Mouse (Mus musculus) lung, embryonic 16.5 days (tissue): ENCODE data around the gene Usp7. TPM values are rescaled to one million over a fixed set of nuclear protein-coding genes. Genes with fewer than 3 reads are reported as not detected.

Experiments used
- ATAC-seq: fragments of 200-750 bp; cut with Nextera tagmentation; 2 replicates; pipeline ENCODE4 v1.8.0; 2017; ENCODE audit warnings: low read depth, mild to moderate bottlenecking, moderate library complexity
- H3K27ac ChIP-seq: fragments of 300-500 bp; sonication (generic); 2 replicates; pipeline ENCODE4 v1.5.1; 2014; ENCODE audit warnings: mild to moderate bottlenecking, control low read depth, low read length
- H3K27me3 ChIP-seq: fragments of 300-500 bp; sonication (generic); 2 replicates; pipeline ENCODE4 v1.6.1; 2014; ENCODE audit warnings: low read depth, low read length, mixed read lengths; ENCODE audit not compliant: control insufficient read depth, insufficient read depth
- H3K36me3 ChIP-seq: fragments of 300-500 bp; sonication (generic); 2 replicates; pipeline ENCODE4 v1.6.1; 2014; ENCODE audit warnings: low read length; ENCODE audit not compliant: control insufficient read depth, insufficient read depth
- H3K4me1 ChIP-seq: fragments of 300-500 bp; sonication (generic); replicated peaks from 2 replicates; pipeline ENCODE4 v1.6.1; 2014; ENCODE audit warnings: low read length, mixed read lengths; ENCODE audit not compliant: control insufficient read depth, insufficient read depth
- H3K4me2 ChIP-seq: fragments of 300-500 bp; sonication (generic); 2 replicates; pipeline ENCODE4 v1.6.1; 2014; ENCODE audit warnings: low read depth, low read length, control low read depth
- H3K4me3 ChIP-seq: fragments of 300-500 bp; sonication (generic); 2 replicates; pipeline ENCODE4 v1.5.1; 2014; ENCODE audit warnings: mild to moderate bottlenecking, low read length, control low read depth
- H3K9ac ChIP-seq: fragments of 300-500 bp; sonication (generic); 2 replicates; pipeline ENCODE4 v1.6.1; 2014; ENCODE audit warnings: low read length, control low read depth
- H3K9me3 ChIP-seq: fragments of 300-500 bp; sonication (generic); 2 replicates; pipeline ENCODE4 v1.6.1; 2016; ENCODE audit warnings: low read length; ENCODE audit not compliant: control insufficient read depth
- WGBS: fragments of 180-500 bp; shearing (Covaris S2); extraction: QIAGEN DNeasy Blood & Tissue Kit; methylation state at CpG from one replicate; pipeline ENCODE4 v1.1.7; 2014; 5-methylcytosine and 5-hydroxymethylcytosine counted together
- polyA plus RNA-seq: library from polyadenylated mRNA; unstranded; fragments of >200 nt; fragmentation: Nextera tagmentation; extraction: Ambion mirVana; gene quantifications from 2 replicates; pipeline ENCODE4 v1.2.1, GENCODE M21; 2015

Usp7 gene
- polyA plus RNA-seq: 23.1 and 24.4 TPM in 2 replicates

GRCm38 (mm10) chr16:8791949-8792557, at the start of gene Usp7:
TSS of gene Usp7 (minus strand) at chr16:8792308.
- no peak within 1 kb of the TSS for H3K9ac ChIP-seq
- 91% methylated on average over 20 of the region's 20 CpGs for WGBS
- H3K36me3 ChIP-seq: no peaks in the 10 kb centered on the region
- H3K27me3 ChIP-seq: no peaks in the 10 kb centered on the region
- no peaks in the 10 kb centered on the region for H3K4me1 ChIP-seq
- ATAC-seq: no peak
- no peak within 1 kb of the TSS for H3K4me2 ChIP-seq
- no peak within 1 kb of the TSS for H3K4me3 ChIP-seq
- no peak within 1 kb of the TSS for H3K27ac ChIP-seq
- H3K9me3 ChIP-seq: no peaks in the 10 kb centered on the region

DNA sequence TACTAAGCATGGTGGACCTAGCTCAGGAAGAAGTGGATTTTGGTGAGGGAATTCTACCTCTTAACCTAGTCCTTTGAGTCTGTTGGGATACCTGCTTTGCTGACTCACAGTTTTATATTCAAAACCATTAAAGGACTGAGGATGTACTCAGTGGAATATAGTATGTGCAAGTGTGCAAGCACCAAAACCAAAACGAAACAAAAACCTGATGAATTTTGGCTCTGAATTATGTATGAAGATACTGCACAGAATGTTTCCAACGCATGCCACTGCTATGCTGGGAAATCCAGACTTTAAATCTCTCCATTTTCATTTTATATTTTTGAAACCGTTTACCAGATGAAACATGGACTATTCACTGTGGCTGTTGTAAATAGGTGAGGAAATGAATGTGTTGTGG, 48.4 kb upstream of the Usp7 start:
- ATAC-seq: no peak

DNA sequence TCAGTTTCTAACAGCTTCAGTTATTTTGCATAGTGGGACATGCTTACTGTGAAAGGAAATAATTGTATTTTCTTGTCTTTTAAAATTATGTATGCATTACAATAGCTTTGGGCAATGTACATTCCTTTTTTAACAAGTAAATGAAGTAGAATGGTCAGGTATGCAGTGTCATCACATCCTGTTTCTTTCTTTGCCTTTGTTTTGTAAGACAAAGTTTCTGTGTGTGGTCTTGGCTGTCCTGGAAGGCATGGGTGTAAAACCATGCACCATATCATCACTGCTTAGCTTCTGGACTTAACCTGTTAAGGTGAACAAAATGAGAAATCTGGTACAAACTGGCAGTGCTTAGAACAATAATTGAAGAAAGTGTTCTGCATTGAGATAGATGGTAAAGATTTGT, 46.8 kb upstream of the Usp7 start:
- Histone ChIP-seq H3K27ac (no peak overlapping the region), H3K4me1 (peaks cover 1% of the 10 kb centered on the region), H3K4me3 (no peak overlapping the region), H3K36me3 (peaks cover 34% of the 10 kb centered on the region), H3K4me2 (no peak overlapping the region), H3K9ac (no peak overlapping the region), H3K27me3 (no peaks in the 10 kb centered on the region), H3K9me3 (no peaks in the 10 kb centered on the region)
- no peak for ATAC-seq

More for the DNA sequence above, 48.4 kb upstream of the Usp7 start:
- Histone ChIP-seq H3K36me3 (peaks cover 36% of the 10 kb centered on the region), H3K27me3 (no peaks in the 10 kb centered on the region), H3K27ac (no peak overlapping the region), H3K9me3 (no peaks in the 10 kb centered on the region), H3K4me1 (no peaks in the 10 kb centered on the region; the same call in 1 of the 2 replicates), H3K9ac (no peak overlapping the region), H3K4me3 (no peak overlapping the region), H3K4me2 (no peak overlapping the region)
- WGBS: 84% methylated on average over 3 of the region's 3 CpGs

DNA sequence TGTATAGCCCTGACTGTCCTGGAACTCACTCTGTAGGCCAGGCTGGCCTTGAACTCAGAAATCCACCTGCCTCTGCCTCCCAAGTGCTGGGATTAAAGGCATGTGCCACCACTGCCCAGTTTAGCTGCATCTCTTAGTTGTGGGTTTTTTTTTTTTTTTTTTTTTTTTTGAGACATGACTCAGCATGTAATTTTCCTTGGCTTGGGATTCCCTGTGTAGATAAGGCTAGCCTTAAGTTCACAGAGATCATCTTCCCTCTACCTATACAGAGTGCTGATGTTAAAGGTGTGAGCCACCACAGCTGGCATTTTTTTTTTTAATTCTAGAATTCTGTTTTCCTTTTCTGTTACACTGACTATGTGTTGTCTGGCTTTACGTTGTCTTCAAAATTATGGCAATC, 45.5 kb upstream of the Usp7 start:
- Histone ChIP-seq H3K4me2 (no peak overlapping the region), H3K27ac (no peak overlapping the region), H3K4me3 (no peak overlapping the region), H3K4me1 (peaks cover 11% of the 10 kb centered on the region), H3K36me3 (peaks cover 24% of the 10 kb centered on the region), H3K9ac (no peak overlapping the region), H3K9me3 (no peaks in the 10 kb centered on the region), H3K27me3 (no peaks in the 10 kb centered on the region)
- 96% methylated on average over 1 of the region's 1 CpGs for WGBS
- no peak for ATAC-seq

DNA sequence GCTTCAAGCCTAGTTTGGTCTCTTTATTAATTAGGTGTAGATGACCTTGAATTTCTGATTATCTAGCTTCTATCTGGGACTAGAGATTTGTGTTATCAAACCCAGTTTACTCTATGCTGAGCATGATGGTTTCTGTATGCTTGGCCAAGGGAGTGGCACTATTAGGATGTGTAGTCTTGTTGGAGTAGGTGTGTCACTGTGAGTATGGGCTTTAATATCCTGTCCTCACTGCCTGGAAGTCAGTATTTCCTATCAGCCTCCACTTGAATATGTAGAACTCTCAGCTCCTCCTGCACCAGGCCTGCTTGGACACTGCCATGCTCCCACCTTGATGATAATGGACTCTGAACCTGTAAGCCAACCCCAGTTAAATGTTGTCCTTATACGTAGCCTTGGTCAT, 44.8 kb upstream of the Usp7 start:
- no peak for ATAC-seq
- no peak overlapping the region for H3K27ac ChIP-seq
- H3K9me3 ChIP-seq: no peaks in the 10 kb centered on the region
- H3K9ac ChIP-seq: no peak overlapping the region
- H3K27me3 ChIP-seq: no peaks in the 10 kb centered on the region
- 93% methylated on average over 1 of the region's 1 CpGs for WGBS
- H3K4me3 ChIP-seq: no peak overlapping the region
- H3K36me3 ChIP-seq: peaks cover 24% of the 10 kb centered on the region
- H3K4me2 ChIP-seq: no peak overlapping the region
- H3K4me1 ChIP-seq: peaks cover 16% of the 10 kb centered on the region

DNA sequence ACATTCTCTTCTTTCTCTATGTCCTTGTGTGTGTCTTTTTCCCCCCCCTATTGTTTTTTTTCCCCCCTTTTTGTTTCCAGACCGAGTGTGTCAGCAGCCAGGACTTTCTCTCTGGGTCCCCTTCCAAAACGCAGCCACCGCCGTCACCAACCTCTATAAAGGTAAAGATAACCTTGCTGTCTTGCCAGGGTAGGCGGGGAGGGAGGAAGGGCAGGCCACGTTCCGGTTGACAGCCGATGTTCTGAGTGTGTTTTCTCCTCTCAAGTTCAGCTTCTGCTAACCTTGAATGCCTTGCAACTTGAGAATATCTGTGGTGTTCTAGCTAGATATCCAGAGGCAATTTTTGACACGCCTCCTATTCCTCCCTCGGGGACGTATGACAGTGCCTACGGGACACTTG, 39.1 kb upstream of the Usp7 start:
- no peaks in the 10 kb centered on the region for H3K27me3 ChIP-seq
- peak overlapping the region; percentile 100 for H3K4me3 ChIP-seq
- peak overlapping the region; percentile 77 for H3K4me2 ChIP-seq
- no peak for ATAC-seq
- 2% methylated on average over 12 of the region's 12 CpGs for WGBS
- no peaks in the 10 kb centered on the region for H3K36me3 ChIP-seq
- no peak overlapping the region for H3K27ac ChIP-seq
- H3K4me1 ChIP-seq: peaks cover 22% of the 10 kb centered on the region
- no peaks in the 10 kb centered on the region for H3K9me3 ChIP-seq
- H3K9ac ChIP-seq: peak overlapping the region; percentile 100

GRCm38 (mm10) chr16:8830431-8831211, 38.5 kb upstream of the Usp7 start:
- peak overlapping the region; percentile 100 for H3K9ac ChIP-seq
- WGBS: 0% methylated on average over 70 of the region's 74 CpGs
- no peaks in the 10 kb centered on the region for H3K27me3 ChIP-seq
- peak; percentile 29 for ATAC-seq
- peak overlapping the region; percentile 100 for H3K4me3 ChIP-seq
- H3K4me2 ChIP-seq: peak overlapping the region; percentile 77
- no peaks in the 10 kb centered on the region for H3K36me3 ChIP-seq
- no peaks in the 10 kb centered on the region for H3K9me3 ChIP-seq
- peaks cover 22% of the 10 kb centered on the region for H3K4me1 ChIP-seq
- peak overlapping the region; percentile 96 for H3K27ac ChIP-seq

- H3K9ac ChIP-seq: peak within 1 kb of the TSS; percentile 100
- peaks cover 22% of the 10 kb centered on the region for H3K4me1 ChIP-seq
- H3K4me2 ChIP-seq: peak within 1 kb of the TSS; percentile 91
- peak within 1 kb of the TSS; percentile 96 for H3K27ac ChIP-seq
- WGBS: under 1% methylated on average over 66 of the region's 80 CpGs
- no peaks in the 10 kb centered on the region for H3K36me3 ChIP-seq
- ATAC-seq: peak; percentile 96
- H3K9me3 ChIP-seq: no peaks in the 10 kb centered on the region
- no peaks in the 10 kb centered on the region for H3K27me3 ChIP-seq
- H3K4me3 ChIP-seq: peak within 1 kb of the TSS; percentile 100
Measured at GRCm38 (mm10) chr16:8829564-8830359, 37.7 kb upstream of the Usp7 start, which contains the start of gene 1810013L24Rik. TSS of gene 1810013L24Rik (plus strand) at chr16:8830100.
